Mouse (Mus musculus) heart, embryonic 13.5 days (tissue): ENCODE measurements around the gene Anapc2. TPM values are rescaled to one million over a fixed set of nuclear protein-coding genes. Genes with fewer than 3 reads are reported as not detected.

ENCODE experiments used
- ATAC-seq: fragments of 200-750 bp; cut with Nextera tagmentation; 2 replicates; pipeline ENCODE4 v1.8.0; 2017; ENCODE audit warnings: moderate TSS enrichment; ENCODE audit not compliant: insufficient number of reproducible peaks, low FRiP score, low TSS enrichment; ENCODE audit errors: extremely low read depth
- H3K27ac ChIP-seq: fragments of 300-500 bp; sonication (generic); replicated peaks from 2 replicates; pipeline ENCODE4 v1.5.1; 2015; ENCODE audit warnings: moderate library complexity, mild to moderate bottlenecking, inconsistent platforms
- H3K27me3 ChIP-seq: fragments of 300-500 bp; sonication (generic); replicated peaks from 2 replicates; pipeline ENCODE4 v1.6.1; 2015; ENCODE audit warnings: mild to moderate bottlenecking, inconsistent platforms
- H3K36me3 ChIP-seq: fragments of 300-500 bp; sonication (generic); 2 replicates; pipeline ENCODE4 v1.6.1; 2015; ENCODE audit warnings: mild to moderate bottlenecking, inconsistent platforms
- H3K4me1 ChIP-seq: fragments of 300-500 bp; sonication (generic); 2 replicates; pipeline ENCODE4 v1.6.1; 2015; ENCODE audit warnings: inconsistent platforms
- H3K4me2 ChIP-seq: fragments of 300-500 bp; sonication (generic); 2 replicates; pipeline ENCODE4 v1.6.1; 2015; ENCODE audit warnings: inconsistent platforms, mild to moderate bottlenecking, moderate library complexity
- H3K4me3 ChIP-seq: fragments of 300-500 bp; sonication (generic); 2 replicates; pipeline ENCODE4 v1.5.1; 2015; ENCODE audit warnings: moderate library complexity, mild to moderate bottlenecking, inconsistent platforms
- H3K9ac ChIP-seq: fragments of 300-500 bp; sonication (generic); 2 replicates; pipeline ENCODE4 v1.6.1; 2015; ENCODE audit warnings: inconsistent platforms, mild to moderate bottlenecking, moderate library complexity
- H3K9me3 ChIP-seq: fragments of 300-500 bp; sonication (generic); 2 replicates; pipeline ENCODE4 v1.6.1; 2016; ENCODE audit warnings: inconsistent platforms
- WGBS: fragments of 180-500 bp; shearing (Covaris S2); methylation state at CpG from one replicate; pipeline ENCODE4 v1.1.7; 2015; ENCODE audit warnings: mixed read lengths; 5-methylcytosine and 5-hydroxymethylcytosine counted together
- polyA plus RNA-seq: library from polyadenylated mRNA; unstranded; fragments of >200 nt; fragmentation: Nextera tagmentation; extraction: Ambion mirVana; gene quantifications from 2 replicates; pipeline ENCODE4 v1.2.1, GENCODE M21; 2015

Gene Anapc2
- polyA plus RNA-seq, 1 experiment from 2014 or later, result 77.3 TPM

GRCm38 (mm10) chr2:25333569-25333968, 61.3 kb downstream of the Anapc2 start:
- H3K27me3 ChIP-seq, result no peaks in the 10 kb centered on the region
- peaks cover 50% of the 10 kb centered on the region for H3K36me3 ChIP-seq
- H3K9me3 ChIP-seq, result no peaks in the 10 kb centered on the region
- peak overlapping the region; percentile 95 for H3K9ac ChIP-seq
- H3K4me1 ChIP-seq, result peaks cover 18% of the 10 kb centered on the region
- no peak for ATAC-seq
- no peak overlapping the region for H3K27ac ChIP-seq
- H3K4me3 ChIP-seq, result peak overlapping the region; percentile 93
- WGBS, result 86% methylated on average over 2 of the region's 2 CpGs
- H3K4me2 ChIP-seq, result peak overlapping the region; percentile 91

Other genes with a start within 250 kb of the Anapc2 start
- gene Nsmf, start 218.1 kb upstream of the Anapc2 start, polyA plus RNA-seq, result 49.4 and 51.0 TPM in 2 replicates
- gene Entpd8, start 192.2 kb upstream of the Anapc2 start, polyA plus RNA-seq, result not detected in 2 replicates
- 0.09 TPM in 1 of 2 replicates, not detected in the other for gene Noxa1, start 177.3 kb upstream of the Anapc2 start, polyA plus RNA-seq
- 7.7 and 8.2 TPM in 2 replicates for gene Nrarp, start 91.7 kb upstream of the Anapc2 start, polyA plus RNA-seq
- gene Tor4a, start 75.6 kb upstream of the Anapc2 start, polyA plus RNA-seq, result 6.4 and 6.9 TPM in 2 replicates
- 68.8 and 72.8 TPM in 2 replicates for gene Nelfb, start 61.0 kb upstream of the Anapc2 start, polyA plus RNA-seq
- not detected in 2 replicates for gene Stpg3, start 57.8 kb upstream of the Anapc2 start, polyA plus RNA-seq
- not detected in 2 replicates for gene Fam166a, start 53.7 kb upstream of the Anapc2 start, polyA plus RNA-seq
- 402 and 437 TPM in 2 replicates for gene Tubb4b, start 47.8 kb upstream of the Anapc2 start, polyA plus RNA-seq
- gene Slc34a3, start 38.1 kb upstream of the Anapc2 start, polyA plus RNA-seq, result not detected in 2 replicates
- not detected in 2 replicates for gene Rnf224, start 35.7 kb upstream of the Anapc2 start, polyA plus RNA-seq
- 6.6 and 7.2 TPM in 2 replicates for gene Rnf208, start 30.2 kb upstream of the Anapc2 start, polyA plus RNA-seq
- not detected in 2 replicates for gene Cysrt1, start 30.0 kb upstream of the Anapc2 start, polyA plus RNA-seq
- 2.1 and 2.9 TPM in 2 replicates for gene AL732309.1, start 25.6 kb upstream of the Anapc2 start, polyA plus RNA-seq
- 15.5 and 15.9 TPM in 2 replicates for gene Tmem203, start 17.0 kb upstream of the Anapc2 start, polyA plus RNA-seq
- gene Tprn, start 9.9 kb upstream of the Anapc2 start, polyA plus RNA-seq, result 3.5 and 4.3 TPM in 2 replicates
- gene Ssna1, start within 50 bp of the Anapc2 start, polyA plus RNA-seq, result 144 and 158 TPM in 2 replicates
- not detected in 2 replicates for gene Tmem210, start 15.7 kb downstream of the Anapc2 start, polyA plus RNA-seq
- gene Lrrc26, start 17.4 kb downstream of the Anapc2 start, polyA plus RNA-seq, result not detected in 2 replicates
- gene Grin1, start 46.7 kb downstream of the Anapc2 start, polyA plus RNA-seq, result 0.09 and 0.16 TPM in 2 replicates
- gene Man1b1, start 59.9 kb downstream of the Anapc2 start, polyA plus RNA-seq, result 28.4 and 31.3 TPM in 2 replicates
- 13.6 and 14.4 TPM in 2 replicates for gene Dpp7, start 83.9 kb downstream of the Anapc2 start, polyA plus RNA-seq
- 14.9 and 17.0 TPM in 2 replicates for gene Uap1l1, start 93.2 kb downstream of the Anapc2 start, polyA plus RNA-seq
- 16.5 and 18.1 TPM in 2 replicates for gene Sapcd2, start 99.8 kb downstream of the Anapc2 start, polyA plus RNA-seq
- gene Entpd2, start 123.4 kb downstream of the Anapc2 start, polyA plus RNA-seq, result 0.51 and 0.68 TPM in 2 replicates
- gene Npdc1, start 126.9 kb downstream of the Anapc2 start, polyA plus RNA-seq, result 26.6 and 29.0 TPM in 2 replicates
- 0.07 TPM in 1 of 2 replicates, not detected in the other for gene Fut7, start 150.8 kb downstream of the Anapc2 start, polyA plus RNA-seq
- 2.7 and 3.2 TPM in 2 replicates for gene Abca2, start 156.2 kb downstream of the Anapc2 start, polyA plus RNA-seq
- gene Clic3, start 184.4 kb downstream of the Anapc2 start, polyA plus RNA-seq, result 1.8 and 2.5 TPM in 2 replicates
- gene Paxx, start 188.6 kb downstream of the Anapc2 start, polyA plus RNA-seq, result 25.6 and 25.7 TPM in 2 replicates
- gene Ptgds, start 197.6 kb downstream of the Anapc2 start, polyA plus RNA-seq, result 19.8 and 20.7 TPM in 2 replicates
- gene Lcn12, start 221.4 kb downstream of the Anapc2 start, polyA plus RNA-seq, result not detected in 2 replicates
- gene Fbxw5, start 228.3 kb downstream of the Anapc2 start, polyA plus RNA-seq, result 73.8 and 83.9 TPM in 2 replicates
- gene C8g, start 229.2 kb downstream of the Anapc2 start, polyA plus RNA-seq, result 3.1 and 3.5 TPM in 2 replicates